Mouse (Mus musculus): ENCODE results near the gene Pirb.
"Not testable (repeated sequence)": the region's sequence is repeated elsewhere in the genome, so short reads cannot be mapped to it uniquely, and the experiment has no call there.

Gene Pirb

DNA sequence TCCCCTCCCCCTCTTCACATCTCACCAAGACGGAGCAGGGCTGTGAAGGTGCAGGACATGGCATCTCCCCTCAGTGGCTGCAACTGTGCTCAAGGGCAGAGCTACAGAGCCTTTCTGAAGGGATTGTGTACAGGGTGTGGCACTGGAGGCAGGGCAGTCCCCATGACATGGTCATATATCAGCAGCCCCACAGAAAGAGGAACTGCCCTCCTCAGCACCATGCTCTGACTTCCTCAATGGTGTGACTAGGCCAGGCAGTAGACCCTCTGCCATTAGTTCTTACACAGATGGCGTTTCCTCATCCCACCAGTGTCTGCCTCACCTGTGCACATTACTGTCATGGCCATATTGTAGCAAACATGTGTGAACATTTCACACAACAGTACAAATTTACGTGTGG, at the start of gene Pirb:
TSS of gene Pirb (minus strand) at position 124 of the 400 bp plus-strand sequence.
- DNase-seq = not testable (repeated sequence)

DNA sequence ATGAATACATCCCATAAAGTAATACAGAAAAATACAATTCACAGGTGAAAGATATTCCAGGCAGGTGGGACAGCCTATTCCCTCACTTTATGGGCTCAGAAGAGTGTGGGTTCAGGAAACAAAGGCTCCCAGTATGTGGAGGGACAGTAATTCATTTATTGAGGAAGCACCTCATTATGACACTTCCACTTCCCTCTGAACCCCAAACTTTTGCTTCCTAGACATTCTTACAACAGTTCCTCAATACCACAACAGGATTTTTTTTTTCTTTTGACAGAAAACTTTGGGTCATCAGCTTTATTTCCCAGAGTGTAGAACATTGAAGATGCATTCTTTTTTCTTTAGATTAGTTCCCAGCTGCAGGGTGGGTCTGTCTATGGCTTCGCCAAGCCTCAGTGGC, 12.5 kb upstream of the Pirb start:
- not testable (repeated sequence) for DNase-seq

DNA sequence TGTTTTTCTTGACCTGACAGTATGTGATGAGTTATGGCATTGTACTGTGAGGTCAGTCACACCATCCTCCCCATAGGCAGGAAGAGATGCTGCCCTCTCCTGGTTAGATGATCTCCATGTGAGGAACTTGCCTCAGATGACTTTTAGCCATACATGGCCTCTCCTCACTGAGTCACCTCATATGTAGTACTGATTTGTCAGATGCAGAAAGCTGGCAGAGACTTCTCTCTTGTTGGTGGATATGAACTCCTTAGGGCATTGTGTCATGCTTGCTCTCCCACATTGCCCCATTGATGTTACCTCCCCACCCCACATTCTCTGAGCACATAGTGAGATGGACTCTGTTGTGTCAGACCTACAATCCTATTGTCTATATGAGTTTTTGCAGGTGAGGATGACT, 5.3 kb upstream of the Pirb start:
- DNase-seq = not testable (repeated sequence)

DNA sequence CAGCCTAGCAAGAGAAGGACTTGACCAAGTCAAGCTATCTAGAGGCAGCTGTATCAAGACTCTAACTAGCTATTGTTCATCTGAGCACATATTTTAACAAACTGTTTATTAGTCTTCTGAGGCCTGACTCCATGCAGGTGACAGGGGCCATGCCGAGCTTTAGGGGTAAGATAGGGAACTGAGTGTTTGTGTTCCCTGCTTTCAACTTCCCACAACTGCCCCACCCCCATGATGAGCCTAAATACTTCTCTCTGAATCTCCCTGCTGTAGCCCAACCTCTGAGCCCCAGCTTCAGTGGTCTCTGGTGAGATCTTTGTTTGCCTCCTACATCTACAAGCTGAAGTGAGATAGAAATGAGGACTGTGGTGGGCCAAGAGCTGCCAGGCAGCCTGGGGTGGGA, 4.9 kb downstream of the Pirb start:
- no peak for DNase-seq

DNA sequence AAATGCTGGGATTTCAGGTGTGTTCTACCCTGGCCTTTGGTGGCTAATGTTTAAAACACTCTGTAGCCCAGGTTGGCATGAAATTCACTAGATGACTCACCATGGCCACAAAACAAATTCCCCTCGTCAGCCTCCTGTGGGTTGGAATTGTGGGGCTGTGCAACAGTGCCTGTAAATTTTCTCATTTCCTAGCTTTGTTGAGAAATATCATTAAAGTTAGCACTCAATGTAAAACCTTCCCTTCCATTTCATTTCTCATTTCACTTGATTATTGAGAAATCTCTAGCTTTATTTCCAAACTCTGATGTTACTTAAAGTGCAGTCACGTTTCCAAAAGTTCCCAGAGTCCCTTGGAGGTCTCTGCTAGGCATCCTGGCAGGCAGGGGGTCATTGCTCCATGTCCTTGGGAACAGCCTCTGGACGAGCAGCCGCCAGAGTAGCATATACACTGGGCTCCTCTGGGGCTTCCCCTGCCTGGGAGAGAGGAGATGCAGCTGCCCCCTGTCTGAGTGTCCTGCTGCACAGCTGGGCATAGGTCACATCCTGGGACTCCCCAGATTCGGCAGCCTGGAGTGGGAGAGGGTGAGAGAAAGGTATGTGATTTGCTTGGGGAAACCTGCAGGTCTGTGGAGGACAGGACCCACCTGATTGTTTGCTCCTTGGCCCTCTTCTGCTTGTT, 7.8 kb downstream of the Pirb start:
- DNase-seq = no peak

GRCm38 (mm10) chr7:3709000-3709399, 11.2 kb downstream of the Pirb start:
- DNase-seq = no peak

DNA sequence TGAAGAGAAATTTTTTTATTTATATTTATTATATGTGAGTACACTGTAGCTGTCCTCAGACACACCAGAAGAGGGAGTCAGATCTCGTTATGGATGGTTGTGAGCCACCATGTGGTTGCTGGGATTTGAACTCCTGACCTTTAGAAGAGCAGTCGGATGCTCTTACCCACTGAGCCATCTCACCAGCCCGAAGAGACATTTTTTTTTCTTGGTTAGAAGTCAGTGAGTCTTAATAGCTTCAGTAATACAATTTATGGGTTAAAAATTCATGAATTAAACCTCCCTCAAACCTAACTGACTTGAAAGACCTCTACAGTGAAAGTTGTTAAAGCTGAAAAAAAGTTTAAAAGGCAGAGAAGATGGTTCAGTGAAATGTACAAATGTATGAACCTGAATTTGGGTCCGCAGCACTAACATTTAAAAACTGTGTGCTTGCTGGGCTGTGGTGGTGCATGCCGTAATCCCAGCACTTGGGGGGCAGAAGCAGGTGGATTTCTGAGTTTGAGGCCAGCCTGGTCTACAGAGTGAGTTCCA, 11.7 kb downstream of the Pirb start:
- not testable (repeated sequence) for DNase-seq

- no peak for DNase-seq
Measured at GRCm38 (mm10) chr7:3707568-3708413, 12.4 kb downstream of the Pirb start.

GRCm38 (mm10) chr7:3707027-3707426, 13.2 kb downstream of the Pirb start:
- no peak for DNase-seq

DNA sequence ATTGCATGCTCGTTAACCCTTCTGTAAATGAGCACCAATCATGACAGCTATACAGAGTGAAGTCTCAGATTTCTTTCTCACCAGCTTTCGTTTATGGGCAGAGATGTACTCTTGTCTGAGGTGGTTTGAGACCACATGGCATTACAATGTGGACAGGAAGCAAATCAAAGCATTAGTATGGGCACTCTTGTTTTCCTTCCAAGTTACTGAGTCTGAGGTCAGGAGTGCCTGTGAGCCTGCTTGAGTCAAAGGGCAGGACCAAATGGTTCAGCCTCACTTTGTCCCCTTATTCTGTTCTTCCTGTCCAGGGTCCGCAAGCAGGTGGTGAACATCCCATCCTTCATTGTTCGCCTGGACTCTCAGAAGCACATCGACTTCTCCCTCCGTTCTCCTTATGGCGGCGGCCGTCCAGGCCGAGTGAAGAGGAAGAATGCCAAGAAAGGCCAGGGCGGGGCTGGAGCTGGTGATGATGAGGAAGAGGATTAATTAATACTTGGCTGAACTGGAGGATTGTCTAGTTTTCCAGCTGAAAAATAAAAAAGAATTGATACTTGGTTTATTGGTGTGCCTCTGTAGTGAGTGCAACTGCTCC, 13.8 kb downstream of the Pirb start:
- DNase-seq = no peak

- no peak for DNase-seq
Measured at GRCm38 (mm10) chr7:3705911-3706310, 14.3 kb downstream of the Pirb start.

DNA sequence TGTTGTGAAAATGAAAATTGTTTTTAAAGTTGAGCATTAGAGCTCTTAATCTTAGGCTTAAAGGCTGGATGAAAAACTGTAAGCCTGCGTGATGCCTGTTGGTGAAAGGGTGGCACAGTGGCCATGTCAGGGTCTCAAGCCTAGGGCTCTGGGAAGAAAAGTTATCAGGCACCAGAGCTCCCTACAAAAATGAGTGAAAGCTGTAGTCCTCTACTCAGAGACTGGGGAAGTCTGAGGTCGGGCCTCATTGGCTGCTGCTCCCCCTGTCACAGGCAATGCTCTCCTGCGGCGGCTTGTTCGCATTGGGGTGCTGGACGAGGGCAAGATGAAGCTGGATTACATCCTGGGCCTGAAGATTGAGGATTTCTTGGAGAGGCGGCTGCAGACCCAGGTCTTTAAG, 14.7 kb downstream of the Pirb start:
- DNase-seq = not testable (repeated sequence)

GRCm38 (mm10) chr7:3704475-3704874, 15.7 kb downstream of the Pirb start:
- no peak for DNase-seq

DNA sequence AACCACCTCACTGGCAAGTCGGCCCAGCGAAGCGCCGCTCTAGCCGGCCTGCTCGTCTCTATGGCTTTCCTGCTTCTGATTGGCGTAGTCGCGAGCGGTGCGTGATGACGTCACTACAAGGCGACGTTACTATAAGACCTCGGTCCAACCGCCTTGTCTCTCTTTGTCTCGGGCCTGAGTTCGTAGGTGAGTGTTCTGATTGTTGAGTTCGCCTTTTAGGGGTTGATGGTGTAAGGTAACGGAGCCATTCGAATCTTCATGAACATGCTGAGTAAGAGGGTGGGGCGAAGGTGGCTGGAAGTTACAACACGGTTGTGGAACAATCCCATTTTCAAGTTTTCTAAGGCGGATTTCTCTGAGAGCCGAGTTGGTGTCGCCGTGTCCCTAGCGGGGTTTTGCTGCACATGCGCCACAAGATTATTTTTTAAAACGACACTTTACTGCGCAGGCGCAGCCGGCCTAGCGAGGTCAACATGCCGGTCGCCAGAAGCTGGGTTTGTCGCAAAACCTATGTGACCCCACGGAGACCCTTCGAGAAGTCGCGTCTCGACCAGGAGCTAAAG, 16.2 kb downstream of the Pirb start, which contains the start of gene Rps9:
TSS of gene Rps9 (plus strand) at position 115 of the 563 bp plus-strand sequence.
- peak; percentile 95 for DNase-seq

DNA sequence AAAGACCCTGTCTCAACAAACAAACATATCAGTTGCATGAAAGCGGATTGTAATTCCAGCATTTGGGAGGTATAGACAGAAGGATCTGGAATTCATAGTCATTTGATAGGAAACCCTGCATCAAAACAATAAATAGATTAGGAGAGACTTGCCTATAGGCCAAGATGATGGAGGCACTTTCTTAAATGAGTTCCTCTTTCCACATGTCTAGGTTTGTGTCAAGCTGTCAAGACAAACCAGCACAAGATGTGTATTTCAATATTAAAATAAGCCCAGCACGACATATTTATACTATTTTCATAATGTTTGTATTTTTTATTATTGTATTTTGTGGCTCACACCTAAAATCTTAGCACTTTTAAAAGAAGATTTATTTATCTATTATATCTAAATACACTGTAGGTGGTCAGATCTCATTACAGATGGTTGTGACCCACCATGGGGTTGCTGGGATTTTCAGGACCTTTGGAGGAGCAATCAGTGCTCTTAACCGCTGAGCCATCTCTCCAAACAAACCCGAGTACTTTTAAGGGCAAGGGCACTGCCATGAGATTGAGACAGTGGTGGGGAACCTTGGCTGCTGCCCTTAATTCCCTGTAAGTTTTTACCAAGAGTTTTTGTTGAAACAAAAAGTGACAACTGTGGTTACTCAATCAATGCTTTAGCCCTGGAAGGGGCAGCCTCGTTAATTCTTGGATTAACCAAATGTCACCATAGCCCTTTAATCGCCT, 16.9 kb downstream of the Pirb start:
- no peak for DNase-seq

DNA sequence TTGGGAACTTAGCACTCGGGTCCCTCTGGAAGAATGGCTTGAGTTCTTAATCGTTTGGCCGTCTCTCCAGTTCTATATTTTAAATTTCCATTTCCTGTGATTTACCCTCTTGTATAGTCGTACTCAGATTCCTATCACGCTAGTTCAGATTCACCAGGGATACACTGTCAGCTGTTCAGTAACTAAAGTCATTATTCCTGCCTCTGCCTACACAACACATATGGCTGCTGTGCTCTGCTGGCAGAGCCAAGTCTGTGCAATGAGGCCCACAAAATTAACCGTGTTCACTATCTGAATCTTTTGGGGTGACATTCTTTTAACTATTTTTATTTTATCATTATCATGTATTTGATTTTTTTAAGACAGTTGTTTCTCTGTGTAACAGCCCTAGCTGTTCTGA, 21.7 kb downstream of the Pirb start:
- no peak for DNase-seq

DNA sequence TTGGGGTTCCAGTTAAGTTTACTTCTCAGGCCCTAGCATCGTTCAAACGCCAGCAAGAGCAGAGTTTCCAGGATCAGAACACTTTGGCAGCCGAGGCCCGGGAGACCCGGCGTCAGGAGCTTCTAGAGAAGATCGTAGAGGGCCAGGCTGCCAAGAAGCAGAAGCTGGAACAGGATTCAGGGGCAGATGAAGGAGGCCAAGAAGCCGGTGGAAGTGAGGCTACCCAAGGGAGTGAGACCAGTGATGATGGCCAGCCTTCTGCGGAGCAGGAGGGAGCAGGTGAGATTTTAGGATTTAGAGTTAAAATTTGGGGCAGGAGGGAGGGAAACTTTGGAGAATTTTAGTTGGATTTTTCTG, 25.3 kb downstream of the Pirb start:
- DNase-seq = not testable (repeated sequence)

DNA sequence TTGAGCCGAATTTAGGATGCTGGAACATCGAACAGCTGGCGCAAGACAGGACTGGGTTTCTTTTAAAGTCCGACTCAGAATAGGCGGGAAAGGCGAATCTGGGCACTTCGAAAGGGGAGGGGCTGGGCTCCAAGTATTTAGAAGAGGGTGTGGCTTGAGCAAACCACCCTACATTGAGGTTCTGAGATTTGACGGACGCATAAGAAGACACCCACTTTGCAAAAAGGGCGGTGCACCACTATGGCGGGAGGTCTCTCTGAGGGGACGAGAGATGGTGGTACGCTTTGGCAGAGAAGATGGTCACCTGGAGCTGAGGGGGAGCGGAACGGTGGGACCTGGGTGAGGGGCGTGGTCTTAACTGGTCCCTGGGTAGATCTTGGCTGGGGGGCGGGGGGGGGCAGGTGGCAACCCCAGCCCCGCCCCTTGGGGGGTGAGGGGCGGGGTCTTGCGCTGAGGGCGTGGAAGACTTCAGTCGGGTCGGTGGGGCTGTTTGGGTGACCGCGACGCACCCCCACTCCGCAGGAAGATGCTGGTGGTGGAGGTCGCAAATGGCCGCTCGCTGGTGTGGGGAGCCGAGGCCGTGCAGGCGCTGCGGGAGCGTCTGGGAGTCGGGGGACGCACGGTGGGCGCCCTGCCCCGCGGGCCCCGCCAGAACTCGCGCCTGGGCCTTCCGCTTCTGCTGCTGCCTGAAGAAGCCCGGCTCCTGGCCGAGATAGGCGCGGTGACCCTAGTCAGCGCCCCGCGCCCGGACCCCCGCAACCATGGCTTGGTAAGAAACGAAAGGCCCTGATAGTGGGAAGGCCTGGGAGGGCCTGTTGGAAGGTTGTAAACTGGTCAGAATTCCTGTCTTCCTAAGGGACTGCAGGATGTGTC, 25.9 kb downstream of the Pirb start:
- DNase-seq = peak; percentile 64

- no peak for DNase-seq
Measured at GRCm38 (mm10) chr7:3693809-3694075, 26.4 kb downstream of the Pirb start.

DNA sequence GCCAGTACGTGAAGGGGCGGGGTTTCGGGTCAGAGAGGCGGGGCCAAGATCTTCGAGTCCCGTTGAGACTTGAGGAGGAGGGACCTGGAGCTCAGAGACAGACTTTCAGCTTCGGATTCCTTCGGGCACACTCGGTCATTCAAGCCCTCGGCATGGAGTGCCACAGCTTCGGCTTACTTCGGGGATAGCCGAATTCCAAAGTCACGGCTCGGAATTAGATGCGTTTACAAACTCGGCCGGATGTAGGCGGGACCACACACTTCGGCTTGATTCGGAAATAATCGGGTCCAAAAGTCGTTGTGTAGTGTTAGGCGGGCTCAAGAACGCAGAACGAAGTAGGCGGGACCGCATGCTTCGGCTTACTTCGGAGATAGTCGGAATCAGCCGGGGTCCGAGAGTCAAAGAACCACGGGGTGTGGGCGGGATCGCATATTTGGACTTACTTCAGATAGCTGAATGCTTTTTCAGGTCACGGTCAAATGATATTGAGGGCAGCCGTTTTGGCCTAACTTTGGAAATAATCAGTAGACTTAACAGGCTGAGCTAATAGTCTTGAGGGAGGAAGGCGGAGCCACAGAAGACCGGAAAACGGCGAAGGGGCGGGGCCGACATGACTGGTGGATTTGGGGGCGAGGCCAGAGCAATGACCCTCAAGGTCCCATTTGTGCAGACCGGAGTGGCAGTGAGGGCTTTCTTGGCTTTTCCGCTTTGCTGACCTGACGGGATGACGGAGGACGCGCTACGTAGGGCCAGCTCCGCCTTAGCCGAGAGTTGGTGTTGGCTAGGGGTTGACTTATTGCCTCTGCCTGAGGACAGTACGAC, 27.0 kb downstream of the Pirb start, which contains the start of gene Mboat7:
TSS of gene Mboat7 (minus strand) at position 537 of the 822 bp plus-strand sequence.
- DNase-seq = peak; percentile 98

All from thymus, postnatal 25 days (tissue).